Mouse (Mus musculus): Measurements from ENCODE around the gene Upk3b. TPM values are rescaled to one million over a fixed set of nuclear protein-coding genes. Genes with fewer than 3 reads are reported as not detected.
"Not testable (repeated sequence)": the region's sequence is repeated elsewhere in the genome, so short reads cannot be mapped to it uniquely, and the experiment has no call there.

Gene Upk3b
- polyA plus RNA-seq, 1 experiment from 2014 or later = not detected

DNA sequence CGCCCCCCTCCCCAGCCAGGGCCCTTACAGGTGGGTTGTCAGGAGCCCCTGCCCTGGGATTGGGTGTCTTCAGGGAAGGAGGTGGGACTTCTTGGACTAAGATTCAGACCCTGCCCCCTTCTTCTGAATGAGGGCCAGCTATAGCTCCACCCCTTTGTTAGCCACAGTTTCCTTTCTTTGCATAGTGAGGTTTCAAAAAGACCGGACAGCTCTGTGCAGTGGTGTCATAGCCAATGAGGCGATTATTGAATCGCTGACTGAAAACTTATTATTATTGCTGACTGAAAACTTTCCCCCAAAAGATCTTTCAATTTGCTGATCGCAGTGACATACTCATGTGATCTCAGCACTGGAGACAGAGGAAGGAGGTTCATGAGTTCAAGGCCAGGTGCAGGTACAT, 1.9 kb downstream of the Upk3b start:
- WGBS = 41% methylated on average over 5 of the region's 5 CpGs
- Histone ChIP-seq H3K9me3 (no peaks in the 10 kb centered on the region), H3K4me2 (replicated peaks) (no peak overlapping the region), H3K27me3 (no peaks in the 10 kb centered on the region), H3K4me1 (no peaks in the 10 kb centered on the region), H3K27ac (replicated peaks) (no peak overlapping the region), H3K4me3 (no peak overlapping the region), H3K9ac (replicated peaks) (no peak overlapping the region), H3K36me3 (no peaks in the 10 kb centered on the region)
- ATAC-seq (replicated peaks) = no peak

DNA sequence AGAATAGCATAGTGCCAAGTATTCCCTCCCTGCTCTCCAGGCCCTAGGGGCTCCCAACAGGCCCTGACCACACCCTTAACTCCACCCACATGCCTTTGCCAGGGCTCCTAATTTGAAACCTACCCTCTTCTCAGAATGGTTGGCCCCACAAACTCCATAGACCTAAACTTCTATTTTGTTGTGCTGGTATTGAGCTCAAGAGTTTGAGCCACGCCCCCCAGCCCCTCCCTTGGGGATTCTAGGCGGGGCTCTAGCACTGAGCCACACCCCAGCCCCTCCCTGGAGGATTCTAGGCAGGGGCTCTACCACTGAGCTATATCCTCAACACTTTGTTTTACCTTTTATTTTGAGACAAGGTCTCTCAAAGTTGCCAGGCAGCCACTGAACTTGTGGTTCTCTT, 3.0 kb downstream of the Upk3b start:
- H3K27ac ChIP-seq (replicated peaks) = no peak overlapping the region
- ATAC-seq (replicated peaks) = no peak
- no peaks in the 10 kb centered on the region for H3K27me3 ChIP-seq
- WGBS = 40% methylated on average over 2 of the region's 2 CpGs
- H3K9me3 ChIP-seq = no peaks in the 10 kb centered on the region
- no peaks in the 10 kb centered on the region for H3K36me3 ChIP-seq
- H3K4me2 ChIP-seq (replicated peaks) = no peak overlapping the region
- no peak overlapping the region for H3K4me3 ChIP-seq
- H3K4me1 ChIP-seq = no peaks in the 10 kb centered on the region
- no peak overlapping the region for H3K9ac ChIP-seq (replicated peaks)

DNA sequence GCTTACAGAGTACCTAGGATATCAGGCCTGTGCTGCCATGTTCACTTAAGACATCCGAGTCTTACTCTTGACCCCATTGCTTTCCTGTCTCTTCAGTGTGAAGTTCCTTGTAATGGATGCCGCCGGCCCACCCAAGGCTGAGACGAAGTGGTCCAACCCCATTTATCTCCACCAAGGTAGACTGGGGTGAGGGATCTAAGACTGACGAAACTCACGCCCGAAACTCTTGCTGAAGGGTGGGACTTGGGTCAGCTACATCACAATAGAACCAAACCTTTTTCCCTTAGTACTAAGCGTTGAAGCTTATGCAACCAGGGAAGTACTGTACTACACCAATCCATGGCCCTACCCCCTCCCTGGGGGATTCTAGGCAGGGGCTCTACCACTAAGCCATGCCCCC, 3.4 kb downstream of the Upk3b start:
- no peaks in the 10 kb centered on the region for H3K9me3 ChIP-seq
- no peaks in the 10 kb centered on the region for H3K4me1 ChIP-seq
- no peaks in the 10 kb centered on the region for H3K36me3 ChIP-seq
- H3K27me3 ChIP-seq = no peaks in the 10 kb centered on the region
- no peak overlapping the region for H3K27ac ChIP-seq (replicated peaks)
- 93% methylated on average over 8 of the region's 8 CpGs for WGBS
- no peak overlapping the region for H3K4me2 ChIP-seq (replicated peaks)
- ATAC-seq (replicated peaks) = no peak
- H3K4me3 ChIP-seq = no peak overlapping the region
- H3K9ac ChIP-seq (replicated peaks) = no peak overlapping the region

DNA sequence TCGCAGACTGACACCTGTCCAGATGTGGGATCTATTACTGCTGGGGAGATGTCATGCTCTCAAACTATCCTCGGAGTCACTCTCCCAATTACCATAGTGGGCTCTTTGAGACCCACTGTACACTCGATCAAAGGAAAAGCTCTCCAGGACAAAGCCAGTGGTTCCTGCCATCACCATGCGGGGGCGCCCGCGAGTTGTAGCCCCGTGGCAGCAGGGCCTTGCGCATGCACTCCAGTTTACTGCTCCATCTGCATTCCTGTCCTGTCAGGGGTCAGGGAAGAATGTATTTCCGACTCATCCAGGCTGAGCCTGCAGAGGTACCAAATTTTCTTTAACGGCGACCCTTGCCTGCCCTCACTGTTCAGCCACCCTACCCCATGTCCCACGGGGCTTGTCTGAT, 6.6 kb downstream of the Upk3b start:
- 74% methylated on average over 13 of the region's 13 CpGs for WGBS
- no peak overlapping the region for H3K4me2 ChIP-seq (replicated peaks)
- no peaks in the 10 kb centered on the region for H3K4me1 ChIP-seq
- H3K27me3 ChIP-seq = no peaks in the 10 kb centered on the region
- no peak overlapping the region for H3K27ac ChIP-seq (replicated peaks)
- ATAC-seq (replicated peaks) = no peak
- H3K36me3 ChIP-seq = no peaks in the 10 kb centered on the region
- no peak overlapping the region for H3K4me3 ChIP-seq
- H3K9me3 ChIP-seq = no peaks in the 10 kb centered on the region
- H3K9ac ChIP-seq (replicated peaks) = no peak overlapping the region

DNA sequence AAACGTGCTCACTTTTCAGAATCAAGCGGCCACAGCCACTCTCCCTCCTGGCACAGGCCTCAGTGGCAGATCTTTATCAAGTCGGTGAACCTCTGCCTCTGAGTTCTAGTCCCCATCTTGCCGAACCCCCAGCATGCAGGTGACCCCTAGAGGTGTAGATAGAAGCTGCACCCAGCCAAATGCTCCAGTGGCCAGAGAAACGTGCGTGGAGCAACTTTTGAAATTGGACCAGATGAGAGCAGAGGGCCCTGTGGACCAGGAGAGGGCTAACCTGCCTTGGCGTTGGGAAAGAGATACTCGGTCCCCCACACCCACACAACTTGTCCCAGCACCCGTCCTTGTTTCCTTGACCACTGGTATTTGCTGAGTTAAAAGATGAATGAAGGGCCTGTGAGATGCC, 7.1 kb downstream of the Upk3b start:
- 37% methylated on average over 9 of the region's 9 CpGs for WGBS

DNA sequence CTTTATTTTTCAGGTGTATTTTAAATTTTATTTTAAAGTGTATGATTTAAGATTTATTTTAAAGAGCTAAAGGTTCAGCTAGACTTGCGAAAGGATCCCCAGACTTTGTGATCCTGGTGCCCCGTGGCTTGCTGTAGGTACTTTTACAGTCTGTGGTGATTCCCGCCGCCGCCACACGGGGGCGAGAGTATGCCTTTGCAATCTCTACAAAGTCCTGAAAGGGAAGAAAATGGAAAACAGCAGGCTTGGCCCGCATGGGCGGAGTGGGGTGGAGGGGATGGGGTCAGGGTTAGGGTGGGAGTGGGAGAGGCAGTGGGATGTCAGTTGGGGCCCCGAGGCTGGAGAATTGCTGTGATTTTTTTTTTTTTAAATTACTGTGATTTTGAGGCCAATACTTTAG, 7.7 kb downstream of the Upk3b start:
- no peak for ATAC-seq (replicated peaks)
- no peak overlapping the region for H3K9ac ChIP-seq (replicated peaks)
- WGBS = 4% methylated on average over 10 of the region's 10 CpGs
- no peaks in the 10 kb centered on the region for H3K9me3 ChIP-seq
- no peaks in the 10 kb centered on the region for H3K36me3 ChIP-seq
- H3K4me3 ChIP-seq = no peak overlapping the region
- no peaks in the 10 kb centered on the region for H3K4me1 ChIP-seq
- H3K4me2 ChIP-seq (replicated peaks) = no peak overlapping the region
- H3K27ac ChIP-seq (replicated peaks) = no peak overlapping the region
- H3K27me3 ChIP-seq = no peaks in the 10 kb centered on the region

More for the DNA sequence above, 7.1 kb downstream of the Upk3b start:
- ATAC-seq (replicated peaks) = no peak
- Histone ChIP-seq H3K27me3 (no peaks in the 10 kb centered on the region), H3K9me3 (no peaks in the 10 kb centered on the region), H3K9ac (replicated peaks) (no peak overlapping the region), H3K27ac (replicated peaks) (no peak overlapping the region), H3K4me2 (replicated peaks) (no peak overlapping the region), H3K4me1 (no peaks in the 10 kb centered on the region), H3K4me3 (no peak overlapping the region), H3K36me3 (no peaks in the 10 kb centered on the region)

DNA sequence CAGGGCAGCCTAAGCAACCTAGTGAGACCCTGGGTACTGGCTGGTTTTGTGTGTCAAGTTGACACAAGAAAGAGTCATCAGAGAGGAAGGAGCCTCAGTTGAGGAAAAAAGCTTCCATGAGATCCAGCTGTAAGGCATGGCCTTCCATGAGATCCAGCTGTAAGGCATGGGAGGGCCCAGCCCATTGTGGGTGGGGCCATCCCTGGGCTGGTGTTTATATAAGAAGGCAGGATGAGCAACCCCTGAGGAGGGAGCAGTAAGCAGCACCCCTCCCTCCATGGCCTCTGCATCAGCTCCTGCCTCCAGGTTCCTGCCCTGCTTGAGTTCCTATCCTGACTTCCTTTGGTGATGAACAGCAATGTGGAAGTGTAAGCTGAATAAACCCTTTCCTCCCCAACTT, 10.2 kb downstream of the Upk3b start:
- H3K4me2 ChIP-seq (replicated peaks); ATAC-seq (replicated peaks); H3K27ac ChIP-seq (replicated peaks); H3K27me3 ChIP-seq; H3K9ac ChIP-seq (replicated peaks); H3K4me3 ChIP-seq; H3K36me3 ChIP-seq; H3K9me3 ChIP-seq: not testable (repeated sequence)
- H3K4me1 ChIP-seq = peaks cover 11% of the 10 kb centered on the region

DNA sequence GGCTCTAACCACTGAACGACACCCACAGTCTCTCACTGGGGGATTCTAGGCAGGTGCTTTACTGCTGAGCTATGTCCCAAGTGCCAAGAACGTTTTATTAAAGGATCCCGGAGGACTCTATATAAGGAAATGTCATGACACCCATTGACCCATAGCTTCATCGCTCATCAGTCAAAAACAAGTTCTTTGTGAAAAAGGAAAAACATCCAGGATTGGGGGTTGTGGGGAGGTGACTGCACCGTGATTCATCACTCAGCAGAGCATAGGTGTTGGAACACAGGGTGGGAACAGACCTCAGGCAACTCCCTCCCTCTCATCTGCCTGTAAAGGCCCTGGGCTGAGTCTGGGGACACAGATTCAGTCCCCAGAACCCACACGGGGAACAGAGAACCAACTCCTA, 11.6 kb downstream of the Upk3b start:
- Histone ChIP-seq H3K36me3 (no peaks in the 10 kb centered on the region), H3K4me3 (no peak overlapping the region), H3K9me3 (no peaks in the 10 kb centered on the region), H3K4me2 (replicated peaks) (no peak overlapping the region), H3K27me3 (no peaks in the 10 kb centered on the region), H3K4me1 (peaks cover 11% of the 10 kb centered on the region), H3K9ac (replicated peaks) (no peak overlapping the region), H3K27ac (replicated peaks) (no peak overlapping the region)
- no peak for ATAC-seq (replicated peaks)
- 81% methylated on average over 6 of the region's 6 CpGs for WGBS

DNA sequence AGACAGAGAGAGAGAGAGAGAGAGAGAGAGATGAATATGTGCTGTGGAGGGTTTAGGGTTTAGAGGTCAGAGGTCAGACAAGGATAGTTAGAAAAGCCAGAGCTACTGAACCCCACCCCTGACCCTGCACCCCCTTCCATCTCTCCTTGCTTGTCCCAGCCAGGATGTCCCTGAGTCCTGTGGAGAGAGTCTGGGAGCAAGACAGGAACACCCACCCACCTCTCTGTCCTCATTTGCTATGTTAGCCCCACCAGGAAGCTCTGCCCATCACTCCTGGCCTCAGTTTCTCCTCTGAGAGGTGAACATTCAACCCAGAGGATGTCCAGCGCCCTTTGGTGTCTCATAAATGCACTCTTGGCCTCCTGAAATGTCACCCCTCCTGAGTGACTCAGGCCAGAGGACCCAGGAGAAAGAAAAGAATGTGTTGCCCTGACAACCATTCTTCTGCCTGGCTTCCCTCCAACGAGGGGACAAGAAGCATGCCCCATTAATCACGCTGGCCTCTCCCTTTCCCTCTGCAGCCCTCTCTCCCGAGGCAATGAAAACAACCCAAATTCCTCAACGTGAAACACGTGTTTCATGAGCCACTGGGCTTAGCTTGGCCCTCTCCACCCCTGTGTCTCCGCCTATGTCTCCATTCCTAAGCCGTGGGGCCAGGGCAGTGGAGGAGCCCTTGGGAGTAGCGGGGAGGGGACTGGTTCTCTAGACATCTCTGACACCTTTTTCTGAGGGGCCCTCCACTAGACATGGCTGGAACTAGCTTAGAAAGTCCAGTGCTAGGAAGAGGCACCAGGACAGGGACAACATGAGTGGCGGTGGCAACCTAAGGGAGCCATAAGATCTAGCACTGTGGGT, 13.2 kb downstream of the Upk3b start:
- H3K9me3 ChIP-seq = no peaks in the 10 kb centered on the region
- no peak overlapping the region for H3K27ac ChIP-seq (replicated peaks)
- H3K36me3 ChIP-seq = no peaks in the 10 kb centered on the region
- H3K4me2 ChIP-seq (replicated peaks) = no peak overlapping the region
- no peak overlapping the region for H3K4me3 ChIP-seq
- H3K4me1 ChIP-seq = peaks cover 11% of the 10 kb centered on the region
- no peak overlapping the region for H3K9ac ChIP-seq (replicated peaks)
- WGBS = 5% methylated on average over 10 of the region's 10 CpGs
- no peak for ATAC-seq (replicated peaks)
- no peaks in the 10 kb centered on the region for H3K27me3 ChIP-seq

DNA sequence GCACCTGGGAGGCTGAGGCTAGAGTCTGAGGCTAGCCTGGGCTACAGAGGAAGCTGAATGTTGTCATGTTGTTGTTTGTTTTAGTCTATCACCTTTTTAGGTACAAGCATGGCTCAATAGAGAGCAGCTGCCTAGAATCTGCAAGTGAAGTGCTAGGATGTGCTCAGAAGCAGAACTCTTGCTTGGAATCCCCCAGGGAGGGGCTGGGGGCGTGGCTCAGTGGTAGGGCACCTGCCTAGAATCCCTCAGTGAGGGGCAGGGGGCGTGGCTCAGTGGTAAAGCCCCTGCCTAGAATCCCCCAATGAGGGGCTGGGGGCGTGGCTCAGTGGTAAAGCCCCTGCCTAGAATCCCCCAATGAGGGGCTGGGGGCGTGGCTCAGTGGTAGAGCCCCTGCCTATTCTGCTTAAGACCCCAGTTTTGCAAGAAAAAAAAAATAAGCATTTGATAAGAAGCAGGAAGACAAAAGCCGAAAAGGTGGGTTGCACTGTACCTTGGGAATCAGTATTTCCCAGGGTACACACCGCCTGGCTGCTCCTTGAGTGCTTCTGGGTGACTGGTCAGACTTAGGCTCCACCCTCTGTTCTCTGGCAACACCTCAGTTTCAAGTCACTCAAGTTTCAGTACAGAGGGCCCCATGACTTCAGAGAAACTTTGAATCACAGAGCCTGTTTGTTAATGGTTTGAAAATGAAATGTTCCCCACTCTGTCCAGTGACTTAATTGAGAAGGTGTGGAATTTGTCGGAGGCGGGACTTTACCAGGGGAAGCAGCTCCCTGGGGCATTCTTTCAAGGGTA, 14.8 kb downstream of the Upk3b start:
- 80% methylated on average over 8 of the region's 8 CpGs for WGBS
- no peak for ATAC-seq (replicated peaks)

DNA sequence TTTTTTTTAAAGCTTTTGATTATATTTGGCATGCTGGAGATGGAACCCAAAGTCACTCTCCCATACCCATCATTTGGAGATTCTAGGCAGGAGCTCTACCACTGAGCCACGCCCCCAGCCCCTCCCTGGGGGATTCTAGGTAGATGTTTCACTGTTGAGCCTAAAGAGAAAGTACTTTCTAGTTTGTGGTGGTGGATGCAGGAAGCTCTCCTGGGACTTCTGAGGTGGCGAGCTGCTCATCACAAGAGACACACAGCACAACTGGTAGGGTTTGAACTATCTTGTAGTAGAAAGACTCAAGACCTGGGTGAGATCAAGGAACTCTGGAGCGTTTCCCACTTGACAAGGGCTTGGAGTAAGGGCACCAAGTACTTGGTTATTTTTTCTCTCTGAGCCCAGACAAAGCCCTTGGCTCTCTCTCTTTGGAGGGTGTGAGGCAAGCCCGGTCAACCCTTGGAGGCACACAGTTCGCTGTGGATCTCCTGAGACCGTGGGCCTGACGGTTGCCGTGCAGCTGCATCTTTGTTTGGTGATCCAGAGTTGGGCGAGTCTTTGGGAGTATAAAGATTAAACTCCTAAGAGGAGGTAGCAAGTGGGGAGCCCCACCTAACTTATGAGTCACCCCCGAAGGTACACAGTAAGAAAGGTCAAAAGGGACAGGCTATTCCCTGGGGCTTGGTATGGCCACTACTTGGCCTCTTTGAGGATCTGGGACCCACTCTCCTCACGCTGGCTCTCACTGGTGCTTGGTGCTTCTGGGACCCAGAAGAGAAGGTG, 16.2 kb downstream of the Upk3b start, which contains the start of gene Upk3bl:
Gene Upk3bl, plus strand, starts transcription at position 192 of the 777 bp plus-strand sequence.
- no peaks in the 10 kb centered on the region for H3K9me3 ChIP-seq
- no peaks in the 10 kb centered on the region for H3K36me3 ChIP-seq
- ATAC-seq (replicated peaks) = no peak
- H3K4me3 ChIP-seq = no peak within 1 kb of the TSS
- no peak within 1 kb of the TSS for H3K4me2 ChIP-seq (replicated peaks)
- H3K4me1 ChIP-seq = peaks cover 11% of the 10 kb centered on the region
- no peak within 1 kb of the TSS for H3K9ac ChIP-seq (replicated peaks)
- 94% methylated on average over 11 of the region's 11 CpGs for WGBS
- no peak within 1 kb of the TSS for H3K27ac ChIP-seq (replicated peaks)
- H3K27me3 ChIP-seq = no peaks in the 10 kb centered on the region

More for the DNA sequence above, 14.8 kb downstream of the Upk3b start:
- Histone ChIP-seq H3K9ac (replicated peaks) (no peak overlapping the region), H3K4me3 (no peak overlapping the region), H3K4me1 (peaks cover 11% of the 10 kb centered on the region), H3K9me3 (no peaks in the 10 kb centered on the region), H3K4me2 (replicated peaks) (no peak overlapping the region), H3K36me3 (no peaks in the 10 kb centered on the region), H3K27ac (replicated peaks) (no peak overlapping the region), H3K27me3 (no peaks in the 10 kb centered on the region)

DNA sequence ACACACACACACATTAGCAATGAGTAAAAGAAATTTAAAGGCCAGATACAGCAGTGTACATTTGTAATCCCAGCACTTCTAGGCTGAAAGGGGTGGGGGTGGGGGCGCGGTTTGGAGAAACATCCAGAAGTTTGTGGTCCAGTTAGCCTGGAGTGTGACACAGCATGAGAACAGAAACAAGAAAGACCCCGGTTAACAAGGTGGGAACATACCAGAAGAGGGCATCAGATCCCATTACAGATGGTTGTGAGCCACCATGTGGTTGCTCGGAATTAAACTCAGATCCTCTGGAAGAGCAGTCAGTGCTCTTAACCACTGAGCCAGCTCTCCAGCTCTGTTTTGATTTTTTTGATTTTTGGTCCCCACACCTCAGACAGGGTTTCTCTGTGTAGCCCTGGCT, 17.8 kb downstream of the Upk3b start:
- Histone ChIP-seq H3K27ac (replicated peaks) (no peak overlapping the region), H3K9ac (replicated peaks) (no peak overlapping the region), H3K27me3 (no peaks in the 10 kb centered on the region), H3K4me2 (replicated peaks) (no peak overlapping the region), H3K4me3 (no peak overlapping the region), H3K36me3 (no peaks in the 10 kb centered on the region), H3K9me3 (no peaks in the 10 kb centered on the region), H3K4me1 (peaks cover 11% of the 10 kb centered on the region)
- 41% methylated on average over 4 of the region's 4 CpGs for WGBS
- no peak for ATAC-seq (replicated peaks)
